Mouse (Mus musculus) kidney, adult 2 months (tissue): ENCODE results near the gene Gsta3.
"Not testable (repeated sequence)": the region's sequence is repeated elsewhere in the genome, so short reads cannot be mapped to it uniquely, and the experiment has no call there.

Experiments used
- CTCF ChIP-seq: fragments of 200-500 bp; conservative IDR thresholded peaks from 2 replicates; pipeline ENCODE4 v1.5.1; 2011; ENCODE audit warnings: low read depth, mild to moderate bottlenecking, control low read depth, low read length, moderate library complexity, mixed read lengths; ENCODE audit not compliant: insufficient read depth, insufficient read length
- POLR2A ChIP-seq: fragments of 200-500 bp; IDR thresholded peaks from one replicate; pipeline ENCODE4 v1.6.1; 2011; ENCODE audit warnings: low read depth, low read length, control low read depth

DNA sequence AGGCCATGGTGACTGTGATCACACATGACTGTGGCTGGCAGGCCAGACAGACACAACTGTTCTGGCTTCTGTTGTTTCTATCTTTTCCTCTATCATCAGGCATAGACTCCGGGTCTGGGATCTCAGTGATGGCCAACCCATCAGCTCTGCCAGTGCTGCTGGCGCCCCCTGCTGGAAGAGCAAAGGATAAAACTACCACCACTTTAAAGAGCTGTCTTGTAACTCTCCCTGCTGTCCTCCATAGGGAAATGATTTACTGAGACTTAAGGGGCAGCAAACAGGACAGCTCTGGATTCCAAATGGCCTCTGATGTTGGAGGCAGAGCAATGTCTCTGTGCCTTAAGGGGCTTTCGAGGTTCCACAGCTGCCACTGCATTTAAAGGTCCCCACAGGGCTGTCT is 26.9 kb upstream of the Gsta3 start:
- TF ChIP-seq CTCF, result 0 out of 2 replicates have a peak, but pooled peaks have one; percentile 22
- TF ChIP-seq POLR2A, result not testable (repeated sequence)
